Mouse (Mus musculus) spleen, adult 2 months (tissue): ENCODE data around the gene Clasp2.

ENCODE experiments used
- CTCF ChIP-seq: fragments of 200-500 bp; IDR thresholded peaks from 2 replicates; pipeline ENCODE4 v1.5.1; 2011; ENCODE audit warnings: mild to moderate bottlenecking, inconsistent platforms; ENCODE audit not compliant: insufficient read depth, insufficient read length, insufficient replicate concordance; ENCODE audit errors: extremely low read depth
- POLR2A ChIP-seq: fragments of 200-500 bp; IDR thresholded peaks from 2 replicates; pipeline ENCODE4 v1.6.1; 2011; ENCODE audit warnings: low read depth, low read length, inconsistent platforms

- no peak for TF ChIP-seq POLR2A
- no peak for TF ChIP-seq CTCF
These were observed 190.3 kb downstream of the Clasp2 start for GRCm38 (mm10) chr9:113931375-113932099.
